Mouse (Mus musculus): ENCODE measurements around the gene Etl4.

GRCm38 (mm10) chr2:20711024-20711423, 801.4 kb downstream of the Etl4 start:
- no peak for TF ChIP-seq HCFC1 (IDR thresholded peaks at IDR 0.05; ENCODE audit: borderline replicate concordance, insufficient read depth, low read length)
- no peak for TF ChIP-seq ZC3H11A (IDR thresholded peaks at IDR 0.05; ENCODE audit: borderline replicate concordance, low read depth, low read length)
- TF ChIP-seq ZNF384 (IDR thresholded peaks at IDR 0.05; ENCODE audit: low read depth, low read length): no peak

Measured in ES-E14 (cell line).